Mouse (Mus musculus) neural tube, embryonic 11.5 days (tissue): Measurements from ENCODE around the gene Dbx2. TPM values are rescaled to one million over a fixed set of nuclear protein-coding genes. Genes with fewer than 3 reads are reported as not detected.

Experiments used
- ATAC-seq: fragments of 200-750 bp; cut with Nextera tagmentation; 2 replicates; pipeline ENCODE4 v1.8.0; 2017; ENCODE audit warnings: moderate number of reproducible peaks, mild to moderate bottlenecking, moderate TSS enrichment, moderate library complexity; ENCODE audit not compliant: insufficient read depth, low FRiP score, low TSS enrichment
- DNase-seq: peaks from one replicate; pipeline ENCODE4 v3.0.0-alpha.2; 2015; ENCODE audit warnings: low spot score
- H3K27ac ChIP-seq: fragments of 300-500 bp; sonication (generic); 2 replicates; pipeline ENCODE4 v1.5.1; 2014; ENCODE audit warnings: low read depth, mild to moderate bottlenecking, low read length
- H3K27me3 ChIP-seq: fragments of 300-500 bp; sonication (generic); 2 replicates; pipeline ENCODE4 v1.6.1; 2014; ENCODE audit warnings: mild to moderate bottlenecking, low read length, mixed read lengths; ENCODE audit not compliant: control insufficient read depth, insufficient read depth
- H3K36me3 ChIP-seq: fragments of 300-500 bp; sonication (generic); 2 replicates; pipeline ENCODE4 v1.6.1; 2014; ENCODE audit warnings: mild to moderate bottlenecking, low read length, moderate library complexity, mixed read lengths; ENCODE audit not compliant: control insufficient read depth, insufficient read depth
- H3K4me1 ChIP-seq: fragments of 300-500 bp; sonication (generic); 2 replicates; pipeline ENCODE4 v1.6.1; 2014; ENCODE audit warnings: low read length, mixed read lengths; ENCODE audit not compliant: control insufficient read depth, insufficient read depth
- H3K4me2 ChIP-seq: fragments of 300-500 bp; sonication (generic); 2 replicates; pipeline ENCODE4 v1.6.1; 2014; ENCODE audit warnings: low read depth, mild to moderate bottlenecking, moderate library complexity
- H3K4me3 ChIP-seq: fragments of 300-500 bp; sonication (generic); 2 replicates; pipeline ENCODE4 v1.5.1; 2014; ENCODE audit warnings: low read depth, low read length
- H3K9ac ChIP-seq: fragments of 300-500 bp; sonication (generic); 2 replicates; pipeline ENCODE4 v1.6.1; 2014; ENCODE audit warnings: mild to moderate bottlenecking, low read length
- H3K9me3 ChIP-seq: fragments of 300-500 bp; sonication (generic); 2 replicates; pipeline ENCODE4 v1.6.1; 2016; ENCODE audit warnings: low read length; ENCODE audit not compliant: control insufficient read depth
- WGBS: fragments of 180-500 bp; shearing (Covaris S2); extraction: QIAGEN DNeasy Blood & Tissue Kit; methylation state at CpG from one replicate; pipeline ENCODE4 v1.1.7; 2014; 5-methylcytosine and 5-hydroxymethylcytosine counted together
- polyA plus RNA-seq: library from polyadenylated mRNA; unstranded; fragments of >200 nt; fragmentation: Nextera tagmentation; extraction: Ambion mirVana; gene quantifications from 2 replicates; pipeline ENCODE4 v1.2.1, GENCODE M21; 2014

The Dbx2 gene
- polyA plus RNA-seq, 1 experiment from 2014 or later: 10.2 TPM

DNA sequence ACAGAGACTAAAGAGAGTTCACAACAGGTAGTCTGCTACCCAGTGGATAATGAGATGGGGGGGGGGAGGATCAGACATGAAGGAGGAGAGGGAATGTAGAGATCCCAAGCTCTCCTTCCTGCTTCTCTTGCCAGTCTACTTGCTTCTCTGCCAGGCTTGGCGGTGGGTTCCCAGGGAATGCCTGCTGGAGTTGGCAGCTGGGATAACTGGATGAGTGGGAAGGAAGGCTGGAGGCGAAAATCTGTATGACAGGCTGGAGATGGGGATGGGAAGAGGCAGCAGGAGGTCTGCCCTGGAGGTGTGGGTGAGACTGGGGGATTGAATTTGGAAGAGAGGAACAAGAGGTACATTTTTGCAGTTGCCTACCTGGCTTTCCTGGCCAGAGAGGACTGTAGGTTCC is 19.4 kb upstream of the Dbx2 start:
- no peak overlapping the region for H3K4me3 ChIP-seq
- DNase-seq: no peak
- H3K27ac ChIP-seq: no peak overlapping the region
- H3K4me1 ChIP-seq: no peaks in the 10 kb centered on the region
- H3K9ac ChIP-seq: no peak overlapping the region
- H3K9me3 ChIP-seq: no peaks in the 10 kb centered on the region
- no peak overlapping the region for H3K4me2 ChIP-seq
- H3K27me3 ChIP-seq: no peaks in the 10 kb centered on the region
- no peak for ATAC-seq
- no peaks in the 10 kb centered on the region for H3K36me3 ChIP-seq
- 91% methylated on average over 2 of the region's 2 CpGs for WGBS

DNA sequence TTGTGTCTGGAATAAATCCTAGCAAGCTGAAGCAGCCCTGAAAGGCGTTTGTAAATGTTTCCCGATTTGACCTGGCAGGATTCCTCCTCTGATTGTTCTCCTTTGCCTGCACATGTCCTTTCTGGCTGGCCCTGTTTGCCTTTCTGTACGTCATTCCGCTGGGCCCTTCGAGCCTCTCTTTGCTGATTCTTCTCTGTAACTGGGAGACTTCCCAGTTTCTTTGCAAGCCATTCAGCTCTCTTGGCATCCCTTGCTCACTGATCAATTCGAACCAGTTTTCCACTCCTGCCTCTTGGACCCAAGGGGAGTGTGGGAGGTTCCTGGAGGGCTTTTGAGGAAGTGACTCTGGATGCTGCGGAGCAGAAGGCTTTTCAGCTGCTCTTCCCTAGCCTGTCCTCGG is 11.4 kb upstream of the Dbx2 start:
- H3K27ac ChIP-seq: no peak overlapping the region
- no peak overlapping the region for H3K9ac ChIP-seq
- ATAC-seq: no peak
- H3K9me3 ChIP-seq: no peaks in the 10 kb centered on the region
- DNase-seq: no peak
- no peak overlapping the region for H3K4me2 ChIP-seq
- H3K4me1 ChIP-seq: no peaks in the 10 kb centered on the region
- 41% methylated on average over 8 of the region's 8 CpGs for WGBS
- H3K4me3 ChIP-seq: no peak overlapping the region
- H3K36me3 ChIP-seq: no peaks in the 10 kb centered on the region
- H3K27me3 ChIP-seq: no peaks in the 10 kb centered on the region

DNA sequence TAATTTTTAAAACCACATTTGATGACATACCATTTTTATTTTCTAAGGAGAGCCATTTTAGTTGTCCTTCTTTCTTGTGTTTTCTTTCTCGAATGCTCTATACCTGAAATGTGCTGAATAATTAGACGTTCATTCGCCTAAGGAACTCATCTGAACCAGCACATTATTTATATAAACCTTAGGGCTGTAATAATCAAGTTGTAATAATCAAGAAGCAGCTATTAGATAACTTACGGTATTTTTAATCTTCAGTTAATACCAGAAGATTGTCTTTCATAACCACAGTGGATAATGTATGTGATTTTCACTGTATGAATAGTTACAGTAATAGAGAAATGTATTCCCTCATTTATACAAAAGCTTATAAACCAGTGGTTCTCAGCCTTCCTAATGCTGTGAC is 9.2 kb upstream of the Dbx2 start:
- no peaks in the 10 kb centered on the region for H3K9me3 ChIP-seq
- no peaks in the 10 kb centered on the region for H3K27me3 ChIP-seq
- H3K4me2 ChIP-seq: no peak overlapping the region
- ATAC-seq (no peak), DNase-seq (no peak)
- H3K4me3 ChIP-seq: no peak overlapping the region
- no peaks in the 10 kb centered on the region for H3K36me3 ChIP-seq
- H3K4me1 ChIP-seq: no peaks in the 10 kb centered on the region
- H3K27ac ChIP-seq: no peak overlapping the region
- no peak overlapping the region for H3K9ac ChIP-seq
- WGBS: 88% methylated on average over 4 of the region's 4 CpGs

DNA sequence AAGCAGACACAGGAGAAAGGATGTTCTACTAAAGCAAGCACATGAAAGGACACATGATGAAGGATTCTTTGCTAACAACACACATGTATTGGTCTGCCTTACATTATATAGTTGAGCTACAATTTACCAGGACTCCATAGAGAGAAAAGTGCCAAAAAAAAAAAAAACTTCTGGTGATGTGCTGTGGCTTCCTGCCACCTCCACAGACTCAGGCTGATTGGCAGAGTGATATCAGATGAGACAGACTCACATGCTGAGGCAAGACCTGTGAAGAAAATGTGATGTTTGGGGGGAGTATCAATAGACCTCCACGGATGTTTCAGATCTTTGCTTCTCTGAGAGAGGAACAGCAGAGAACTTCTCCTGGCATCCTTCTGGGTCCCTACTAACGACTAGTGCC is 6.0 kb upstream of the Dbx2 start:
- Histone ChIP-seq H3K4me1 (no peaks in the 10 kb centered on the region), H3K36me3 (no peaks in the 10 kb centered on the region), H3K9me3 (no peaks in the 10 kb centered on the region), H3K27ac (no peak overlapping the region), H3K4me3 (no peak overlapping the region), H3K4me2 (no peak overlapping the region), H3K9ac (no peak overlapping the region), H3K27me3 (peaks cover 2% of the 10 kb centered on the region; the same call in 1 of the 2 replicates)
- no peak for ATAC-seq
- 78% methylated on average over 2 of the region's 2 CpGs for WGBS
- DNase-seq: no peak

DNA sequence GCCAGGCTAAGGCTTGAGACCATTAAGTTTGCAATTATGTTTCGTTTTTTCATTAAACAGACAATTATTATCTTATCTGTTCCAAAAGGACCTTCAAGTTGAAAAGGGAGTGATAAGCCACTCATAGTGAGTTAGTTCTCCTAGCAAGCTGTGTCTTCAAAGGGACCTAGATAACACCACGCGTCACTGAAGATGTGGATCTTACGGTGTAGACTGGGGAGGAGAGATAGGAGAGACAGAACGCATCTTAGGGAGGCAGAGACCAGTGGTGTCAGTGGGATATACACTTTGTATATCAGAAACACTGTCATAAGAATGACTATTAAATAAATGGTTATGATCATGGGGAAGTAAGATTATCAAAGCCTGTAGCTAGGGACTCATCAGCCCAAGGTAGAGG is 4.6 kb upstream of the Dbx2 start:
- H3K4me2 ChIP-seq: no peak overlapping the region
- H3K9ac ChIP-seq: no peak overlapping the region
- no peaks in the 10 kb centered on the region for H3K9me3 ChIP-seq
- WGBS: 89% methylated on average over 5 of the region's 5 CpGs
- H3K4me1 ChIP-seq: no peaks in the 10 kb centered on the region
- no peak overlapping the region for H3K27ac ChIP-seq
- no peaks in the 10 kb centered on the region for H3K36me3 ChIP-seq
- DNase-seq (no peak), ATAC-seq (no peak)
- H3K4me3 ChIP-seq: no peak overlapping the region
- peaks cover 14% of the 10 kb centered on the region for H3K27me3 ChIP-seq

DNA sequence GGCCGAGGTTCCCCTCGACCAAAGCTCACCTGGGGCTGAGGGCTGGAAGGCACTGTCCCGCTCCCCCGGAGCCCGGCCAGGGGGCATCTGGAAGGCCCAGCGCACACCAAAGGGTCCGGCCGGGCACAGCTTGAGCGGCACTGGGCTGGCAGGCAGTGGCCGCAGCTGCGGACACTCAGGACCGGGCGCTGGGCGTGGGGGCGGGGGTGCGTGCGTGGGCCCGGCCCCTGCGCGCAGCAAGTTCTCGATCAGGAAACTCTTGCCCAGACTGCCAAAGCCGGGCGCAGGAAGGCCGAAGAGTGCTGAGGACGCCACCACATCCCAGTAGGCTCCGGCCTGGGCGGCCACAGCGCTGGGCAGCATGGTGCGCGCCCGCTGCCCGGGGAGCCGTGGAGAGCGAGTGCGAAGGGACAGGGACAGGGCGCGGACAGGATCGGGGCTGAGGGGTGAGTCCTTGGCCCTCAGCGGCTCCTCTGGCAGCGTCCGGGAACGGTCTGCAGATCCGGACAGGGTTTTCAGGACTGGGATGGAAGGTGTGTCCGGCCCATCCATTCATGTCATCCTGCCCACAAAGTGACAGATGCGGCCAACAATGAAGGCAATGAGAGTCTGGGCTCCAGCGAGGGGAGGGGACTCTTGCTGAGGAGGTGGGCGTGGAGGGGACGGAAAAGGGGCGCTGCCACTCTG is 1.4 kb downstream of the Dbx2 start:
- under 1% methylated on average over 49 of the region's 49 CpGs for WGBS
- Histone ChIP-seq H3K9me3 (no peaks in the 10 kb centered on the region), H3K4me3 (peak overlapping the region; percentile 40), H3K4me2 (peak overlapping the region; percentile 60), H3K27ac (no peak overlapping the region), H3K27me3 (peaks cover 70% of the 10 kb centered on the region), H3K4me1 (peaks cover 7% of the 10 kb centered on the region), H3K9ac (peak overlapping the region; percentile 39), H3K36me3 (no peaks in the 10 kb centered on the region)
- peak; percentile 53 for DNase-seq
- ATAC-seq: peak; percentile 65

DNA sequence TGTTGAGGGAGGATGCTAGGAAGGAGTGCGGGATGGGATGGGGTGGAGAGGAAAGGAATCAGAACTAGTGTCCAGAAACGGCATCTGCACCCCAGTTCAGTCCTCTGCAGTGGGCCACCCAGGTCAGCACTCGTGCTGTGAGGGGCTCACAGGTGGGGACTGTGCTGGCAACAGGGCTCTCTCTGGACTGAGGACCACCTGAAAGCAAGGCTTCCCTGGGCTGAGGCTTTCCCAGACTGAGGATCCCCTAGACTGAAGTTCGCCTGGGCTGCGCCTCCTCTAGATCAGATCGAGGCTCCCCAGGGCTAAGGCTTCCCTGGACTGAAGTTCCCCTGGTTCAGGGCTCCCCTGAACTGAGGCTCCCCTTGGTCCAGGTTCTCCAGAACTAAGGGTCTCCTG is 1.9 kb downstream of the Dbx2 start:
- H3K9ac ChIP-seq: peak overlapping the region; percentile 39; the same call in 1 of the 2 replicates

DNA sequence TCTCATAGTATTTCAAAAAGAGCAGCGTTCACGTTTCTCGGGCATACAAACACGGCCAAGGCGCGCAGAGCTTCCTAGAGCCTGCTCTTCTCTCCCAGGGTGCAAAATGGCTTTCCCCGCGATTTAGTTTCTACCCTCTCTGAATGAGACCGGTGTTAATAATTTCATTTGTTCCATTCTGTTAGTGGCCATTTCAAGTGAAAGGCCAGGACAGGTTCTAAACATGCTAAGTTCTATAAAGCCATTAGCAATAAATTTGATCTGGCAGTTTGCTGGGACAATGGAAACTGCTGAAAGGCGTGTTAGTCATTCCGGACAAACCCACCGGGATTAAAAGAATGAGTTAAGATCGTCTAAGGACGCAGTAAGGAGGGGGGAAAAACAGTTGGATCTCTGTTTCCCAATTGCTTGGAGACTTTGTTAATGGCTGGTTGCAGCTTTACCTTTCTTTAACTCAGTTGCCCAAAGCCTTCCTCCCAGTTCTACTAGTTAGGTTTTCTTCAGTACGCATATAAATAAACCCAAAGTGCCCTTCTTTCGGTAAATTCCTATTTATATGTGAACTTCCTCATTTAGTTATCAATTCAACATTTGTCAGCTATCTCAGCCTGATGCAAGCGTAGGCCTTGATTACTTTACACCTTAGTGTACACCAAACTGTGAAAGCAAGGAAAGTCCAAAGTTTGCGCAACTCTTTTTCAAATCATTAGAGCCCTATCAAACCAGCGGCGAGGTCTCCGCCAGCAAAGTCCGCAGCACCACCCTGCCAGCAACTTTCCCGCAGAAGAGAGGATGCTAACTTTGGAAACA is 2.7 kb downstream of the Dbx2 start:
- no peaks in the 10 kb centered on the region for H3K9me3 ChIP-seq
- peak; percentile 30 for DNase-seq
- no peaks in the 10 kb centered on the region for H3K36me3 ChIP-seq
- no peak for ATAC-seq
- no peak overlapping the region for H3K9ac ChIP-seq
- H3K27me3 ChIP-seq: peaks cover 76% of the 10 kb centered on the region
- peak overlapping the region; percentile 40 for H3K4me3 ChIP-seq
- 1% methylated on average over 23 of the region's 23 CpGs for WGBS
- H3K4me1 ChIP-seq: peaks cover 7% of the 10 kb centered on the region
- H3K4me2 ChIP-seq: peak overlapping the region; percentile 60; the same call in 1 of the 2 replicates
- H3K27ac ChIP-seq: no peak overlapping the region

More for the DNA sequence above, 1.9 kb downstream of the Dbx2 start:
- 0% methylated on average over 6 of the region's 6 CpGs for WGBS
- Histone ChIP-seq H3K4me3 (peak overlapping the region; percentile 40), H3K4me1 (peaks cover 7% of the 10 kb centered on the region), H3K4me2 (peak overlapping the region; percentile 60), H3K36me3 (no peaks in the 10 kb centered on the region), H3K27me3 (peaks cover 75% of the 10 kb centered on the region), H3K27ac (no peak overlapping the region), H3K9me3 (no peaks in the 10 kb centered on the region)
- no peak for DNase-seq
- ATAC-seq: peak; percentile 58

DNA sequence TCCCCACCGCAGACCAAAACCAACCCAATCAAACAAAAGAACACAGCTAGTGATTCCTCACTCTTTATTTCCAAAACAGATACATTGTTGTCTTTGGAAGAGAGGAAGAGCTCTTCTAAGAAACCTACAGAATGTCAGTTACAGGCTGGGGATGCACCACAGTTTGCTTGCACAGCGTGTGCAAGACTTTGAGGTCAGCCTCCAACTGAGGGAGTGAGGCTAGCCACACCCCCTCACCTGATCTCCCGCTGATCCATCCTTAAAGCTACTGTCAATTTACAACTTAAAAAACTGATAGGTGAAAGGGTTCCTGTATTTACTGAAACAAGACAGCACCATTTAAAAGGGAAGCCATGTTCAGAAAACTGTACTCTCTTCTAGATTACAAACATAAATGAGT is 3.9 kb downstream of the Dbx2 start:
- WGBS: 1% methylated on average over 3 of the region's 3 CpGs
- ATAC-seq (no peak), DNase-seq (peak; percentile 32)

More for the DNA sequence above, 3.9 kb downstream of the Dbx2 start:
- no peaks in the 10 kb centered on the region for H3K9me3 ChIP-seq
- H3K27ac ChIP-seq: no peak overlapping the region
- H3K4me2 ChIP-seq: no peak overlapping the region
- H3K27me3 ChIP-seq: peaks cover 86% of the 10 kb centered on the region
- H3K9ac ChIP-seq: no peak overlapping the region
- H3K36me3 ChIP-seq: no peaks in the 10 kb centered on the region
- peaks cover 7% of the 10 kb centered on the region for H3K4me1 ChIP-seq
- H3K4me3 ChIP-seq: no peak overlapping the region
